Mouse (Mus musculus): ENCODE data around the gene Wwox.
A peak's percentile ranks its signal among the peaks of the same experiment; 100 is the strongest.

GRCm38 (mm10) chr8:114441616-114442015, 2.2 kb downstream of the Wwox start:
- TF ChIP-seq CTCF (IDR thresholded peaks at IDR 0.05; ENCODE audit: low read depth) (peak; percentile 75), EP300 (IDR thresholded peaks at IDR 0.05; ENCODE audit: low read depth) (no peak)

All from liver, embryonic 14.5 days (tissue).